Mouse (Mus musculus): Measurements from ENCODE around the gene Bub1b.

Gene Bub1b

GRCm38 (mm10) chr2:118664975-118665516 lies 67.0 kb downstream of the Bub1b start:
- DNase-seq (ENCODE audit: low spot score in 2 of 2) = no peak

- DNase-seq (ENCODE audit: low spot score in 2 of 2) = no peak
These were observed 67.6 kb downstream of the Bub1b start for GRCm38 (mm10) chr2:118665616-118666015.

GRCm38 (mm10) chr2:118667181-118667580 lies 69.2 kb downstream of the Bub1b start:
- DNase-seq (ENCODE audit: low spot score in 2 of 2) = no peak

- DNase-seq (ENCODE audit: low spot score in 2 of 2) = no peak
These were observed 71.2 kb downstream of the Bub1b start for GRCm38 (mm10) chr2:118669245-118669644.

GRCm38 (mm10) chr2:118669785-118670184 lies 71.8 kb downstream of the Bub1b start:
- DNase-seq (ENCODE audit: low spot score in 2 of 2) = no peak

- no peak for DNase-seq (ENCODE audit: low spot score in 2 of 2)
These were observed 73.7 kb downstream of the Bub1b start for GRCm38 (mm10) chr2:118671728-118672127.

GRCm38 (mm10) chr2:118673686-118674465 lies 75.9 kb downstream of the Bub1b start:
- no peak for DNase-seq (ENCODE audit: low spot score in 2 of 2)

- no peak for DNase-seq (ENCODE audit: low spot score in 2 of 2)
These were observed 76.5 kb downstream of the Bub1b start for GRCm38 (mm10) chr2:118674500-118674899.

- no peak for DNase-seq (ENCODE audit: low spot score in 2 of 2)
These were observed 79.1 kb downstream of the Bub1b start for GRCm38 (mm10) chr2:118676839-118677741.

- DNase-seq (ENCODE audit: low spot score in 2 of 2) = no peak
These were observed 79.8 kb downstream of the Bub1b start for GRCm38 (mm10) chr2:118677817-118678216.

- no peak for DNase-seq (ENCODE audit: low spot score in 2 of 2)
These were observed 81.6 kb downstream of the Bub1b start for GRCm38 (mm10) chr2:118679577-118679976.

GRCm38 (mm10) chr2:118680926-118681325 lies 82.9 kb downstream of the Bub1b start:
- no peak for DNase-seq (ENCODE audit: low spot score in 2 of 2)

- DNase-seq (ENCODE audit: low spot score in 2 of 2) = no peak
These were observed 84.7 kb downstream of the Bub1b start for GRCm38 (mm10) chr2:118682544-118683260.

GRCm38 (mm10) chr2:118685088-118685487 lies 87.1 kb downstream of the Bub1b start:
- no peak for DNase-seq (ENCODE audit: low spot score in 2 of 2)

- DNase-seq (ENCODE audit: low spot score in 2 of 2) = no peak
These were observed 88.7 kb downstream of the Bub1b start for GRCm38 (mm10) chr2:118686693-118687092.

GRCm38 (mm10) chr2:118687791-118688190 lies 89.8 kb downstream of the Bub1b start:
- DNase-seq (ENCODE audit: low spot score in 2 of 2) = no peak

GRCm38 (mm10) chr2:118689875-118690274 lies 91.9 kb downstream of the Bub1b start:
- no peak for DNase-seq (ENCODE audit: low spot score in 2 of 2)

Measured in thymus, postnatal 10 days (tissue).